Mouse (Mus musculus) bone marrow, adult 2 months (tissue): ENCODE results near the gene Samd10. TPM values are rescaled to one million over a fixed set of nuclear protein-coding genes. Genes with fewer than 3 reads are reported as not detected.

Experiments
- H3K27ac ChIP-seq: fragments of 200-500 bp; 2 replicates; pipeline ENCODE4 v1.5.1; 2012; ENCODE audit warnings: low read depth, mild to moderate bottlenecking, control low read depth, inconsistent platforms, low read length; ENCODE audit not compliant: control insufficient read depth, poor library complexity, insufficient read depth
- H3K4me1 ChIP-seq: fragments of 200-500 bp; 2 replicates; pipeline ENCODE4 v1.6.1; 2011; ENCODE audit warnings: low read length; ENCODE audit not compliant: control insufficient read depth, insufficient read depth
- H3K4me3 ChIP-seq: fragments of 200-500 bp; replicated peaks from 2 replicates; pipeline ENCODE3; 2011; ENCODE audit warnings: mild to moderate bottlenecking, low read depth, low read length, control low read depth; ENCODE audit not compliant: control insufficient read depth
- CTCF ChIP-seq: fragments of 200-500 bp; IDR thresholded peaks from 2 replicates; pipeline ENCODE4 v1.5.1; 2011; ENCODE audit warnings: low read length, control low read depth; ENCODE audit not compliant: control insufficient read depth, insufficient read depth
- POLR2A ChIP-seq: fragments of 200-500 bp; IDR thresholded peaks from 2 replicates; pipeline ENCODE4 v1.6.1; 2011; ENCODE audit warnings: low read depth, mild to moderate bottlenecking, control low read depth, low read length, borderline replicate concordance; ENCODE audit not compliant: control insufficient read depth
- WGBS: fragments of 180-500 bp; shearing (Covaris S2); methylation state at CpG from one replicate; pipeline ENCODE4 v1.1.7; 2018; 5-methylcytosine and 5-hydroxymethylcytosine counted together
- polyA plus RNA-seq: library from polyadenylated mRNA; stranded (reverse); fragments of >200 nt; gene quantifications from 2 replicates; pipeline ENCODE4 v1.2.4, GENCODE M21; 2011; ENCODE audit warnings: low replicate concordance; ENCODE audit not compliant: missing spikeins, insufficient read depth, insufficient read length

Gene Samd10
- polyA plus RNA-seq, 1 experiment: 6.5 TPM

GRCm38 (mm10) chr2:181589011-181589731 lies 9.8 kb downstream of the Samd10 start:
- WGBS: 88% methylated on average over 10 of the region's 10 CpGs
- H3K27ac ChIP-seq: no peak overlapping the region
- no peaks in the 10 kb centered on the region for H3K4me1 ChIP-seq
- no peak overlapping the region for H3K4me3 ChIP-seq
- TF ChIP-seq POLR2A: no peak
- no peak for TF ChIP-seq CTCF

- no peak for TF ChIP-seq CTCF
- Histone ChIP-seq H3K27ac (no peak overlapping the region), H3K4me3 (no peak overlapping the region), H3K4me1 (no peaks in the 10 kb centered on the region)
- 84% methylated on average over 11 of the region's 11 CpGs for WGBS
Observed at GRCm38 (mm10) chr2:181588229-181588780, 10.7 kb downstream of the Samd10 start.

- Histone ChIP-seq H3K27ac (no peak overlapping the region), H3K4me1 (no peaks in the 10 kb centered on the region), H3K4me3 (no peak overlapping the region)
- 87% methylated on average over 6 of the region's 6 CpGs for WGBS
- TF ChIP-seq CTCF (no peak), POLR2A (no peak)
Observed at GRCm38 (mm10) chr2:181587796-181588195, 11.2 kb downstream of the Samd10 start.

GRCm38 (mm10) chr2:181586124-181586523 lies 12.9 kb downstream of the Samd10 start:
- Histone ChIP-seq H3K4me3 (no peak overlapping the region), H3K4me1 (no peaks in the 10 kb centered on the region), H3K27ac (no peak overlapping the region)
- 94% methylated on average over 3 of the region's 3 CpGs for WGBS
- TF ChIP-seq POLR2A (no peak), CTCF (no peak)

GRCm38 (mm10) chr2:181585506-181585905 lies 13.5 kb downstream of the Samd10 start:
- TF ChIP-seq POLR2A (no peak), CTCF (no peak)
- Histone ChIP-seq H3K4me1 (no peaks in the 10 kb centered on the region), H3K27ac (no peak overlapping the region), H3K4me3 (no peak overlapping the region)
- 83% methylated on average over 5 of the region's 5 CpGs for WGBS

- no peak for TF ChIP-seq CTCF
- TF ChIP-seq POLR2A: no peak
- Histone ChIP-seq H3K4me3 (no peak within 1 kb of the TSS), H3K4me1 (no peaks in the 10 kb centered on the region), H3K27ac (no peak within 1 kb of the TSS)
- WGBS: 79% methylated on average over 4 of the region's 4 CpGs
Observed at GRCm38 (mm10) chr2:181584411-181584942, 14.5 kb downstream of the Samd10 start, which contains the start of gene Uckl1. Uckl1 (minus strand) TSS chr2:181584892.

GRCm38 (mm10) chr2:181583460-181584257 lies 15.4 kb downstream of the Samd10 start:
- TF ChIP-seq POLR2A (no peak), CTCF (no peak)
- H3K4me1 ChIP-seq: no peaks in the 10 kb centered on the region
- H3K27ac ChIP-seq: no peak overlapping the region
- 76% methylated on average over 3 of the region's 3 CpGs for WGBS
- no peak overlapping the region for H3K4me3 ChIP-seq

GRCm38 (mm10) chr2:181582939-181583338 lies 16.1 kb downstream of the Samd10 start:
- H3K4me3 ChIP-seq: no peak overlapping the region
- H3K4me1 ChIP-seq: no peaks in the 10 kb centered on the region
- WGBS: 86% methylated on average over 1 of the region's 1 CpGs
- no peak for TF ChIP-seq CTCF
- no peak for TF ChIP-seq POLR2A
- no peak overlapping the region for H3K27ac ChIP-seq
